Mouse (Mus musculus) A20 (cell line): Measurements from ENCODE around the gene Arel1.

Experiments used
- DNase-seq: peaks from one replicate; pipeline ENCODE4 v3.0.0-alpha.2; 2011; ENCODE audit warnings: low read depth, low spot score

The Arel1 gene

DNA sequence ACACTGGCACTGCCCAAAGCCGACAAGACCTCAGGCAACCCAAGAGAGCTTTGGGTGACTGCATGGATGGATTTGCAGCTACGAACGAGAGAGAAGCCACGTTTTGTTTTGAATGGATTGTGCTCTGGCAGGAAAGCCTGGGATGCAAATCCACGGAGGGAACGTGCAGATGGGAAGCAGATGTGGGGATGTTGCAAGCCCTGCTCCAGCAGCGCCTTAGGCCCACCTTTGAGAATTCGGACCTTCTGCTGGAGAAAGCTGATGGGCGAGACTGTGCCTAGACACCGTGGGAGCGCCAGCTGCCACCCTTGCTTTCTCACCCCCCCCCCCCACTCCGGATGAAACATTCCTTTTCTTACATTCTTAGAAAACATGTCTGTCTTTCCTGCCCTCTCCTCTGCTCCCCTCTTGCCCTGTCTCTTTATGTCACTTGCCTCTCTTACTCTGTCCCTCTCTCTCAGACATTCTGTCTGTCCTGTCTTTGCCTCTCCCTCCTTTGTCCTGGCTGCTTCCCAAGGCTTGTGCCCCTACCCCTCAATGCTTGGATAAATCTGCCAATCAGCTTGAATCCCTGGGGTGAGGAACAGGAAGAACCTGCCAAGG lies 63.6 kb downstream of the Arel1 start:
- no peak for DNase-seq

DNA sequence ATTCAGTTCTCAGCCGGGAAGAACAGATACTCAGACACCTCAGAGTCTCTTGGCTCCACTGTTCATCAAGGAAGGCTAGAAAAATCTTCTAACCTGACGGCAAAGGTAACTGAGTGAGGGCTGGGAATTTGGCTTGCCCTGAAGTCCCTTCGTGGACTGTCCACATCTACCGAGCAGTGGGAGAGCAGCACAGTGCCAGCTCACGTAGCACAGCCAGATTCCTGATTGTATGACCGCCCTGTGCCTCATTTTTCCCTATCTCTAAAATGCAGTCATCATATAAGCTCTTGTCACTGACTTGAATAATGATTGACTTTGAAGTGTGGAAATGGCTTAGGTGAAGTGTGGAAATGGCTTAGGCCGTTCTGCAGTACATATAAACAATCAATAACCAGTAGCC lies 66.3 kb downstream of the Arel1 start:
- DNase-seq: no peak

DNA sequence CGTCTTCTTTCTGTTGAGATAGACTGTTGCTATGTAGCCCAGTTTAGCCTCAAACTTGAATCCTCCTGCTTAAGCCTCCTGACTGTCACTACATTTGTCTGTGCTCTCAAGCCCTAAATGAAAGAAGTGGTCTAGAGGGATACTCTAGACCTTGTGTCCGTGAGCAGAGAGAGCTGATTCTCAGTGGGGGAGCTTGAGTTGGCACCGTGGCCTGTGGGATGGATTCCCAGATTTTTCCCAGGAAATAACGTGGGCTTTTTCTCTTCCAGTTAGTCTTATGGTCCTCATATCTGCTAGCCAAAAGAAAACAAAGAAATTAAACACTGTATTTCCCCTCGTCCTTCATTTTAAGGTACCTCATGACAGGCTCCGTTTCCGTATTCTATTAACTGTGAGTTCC lies 70.4 kb downstream of the Arel1 start:
- DNase-seq: no peak

DNA sequence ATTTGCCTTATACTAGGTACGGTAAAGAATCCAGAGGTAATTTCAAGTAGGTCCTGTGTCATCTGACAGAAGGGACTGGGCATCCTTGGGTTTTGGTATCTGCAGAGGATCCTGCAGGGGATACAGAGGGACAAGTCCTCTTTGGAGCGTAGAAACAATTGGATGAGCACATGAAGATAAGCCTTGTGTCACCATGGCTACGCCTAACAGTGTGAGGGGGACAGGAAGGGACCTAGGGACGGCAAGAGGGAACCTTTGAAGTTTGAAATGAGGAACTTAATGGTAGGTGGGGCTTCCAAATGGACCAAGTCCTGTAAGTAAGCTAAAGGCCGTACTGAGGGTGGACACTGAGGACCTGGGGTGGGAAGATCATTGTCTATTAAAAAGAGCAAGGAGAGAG lies 73.4 kb downstream of the Arel1 start:
- DNase-seq: no peak

DNA sequence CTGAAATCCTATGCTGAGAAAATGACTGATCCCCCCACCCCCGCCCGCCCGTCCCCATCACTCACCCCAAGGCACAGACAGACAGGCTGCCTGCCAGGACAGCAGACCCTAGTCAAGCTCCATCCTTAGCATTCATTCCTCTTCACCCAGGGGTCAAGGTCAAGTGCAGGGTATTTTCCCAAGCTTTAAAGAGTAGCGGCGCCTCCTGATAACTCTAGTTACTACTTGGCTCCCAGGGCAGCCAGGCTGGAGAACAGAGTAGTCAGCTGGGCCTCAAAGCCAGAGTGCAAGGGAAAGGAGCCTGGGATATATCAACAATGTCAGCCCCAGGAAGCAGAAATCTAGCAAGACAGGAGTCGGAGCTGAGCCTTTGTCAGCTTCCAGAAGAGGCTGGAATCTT lies 74.5 kb downstream of the Arel1 start:
- no peak for DNase-seq

DNA sequence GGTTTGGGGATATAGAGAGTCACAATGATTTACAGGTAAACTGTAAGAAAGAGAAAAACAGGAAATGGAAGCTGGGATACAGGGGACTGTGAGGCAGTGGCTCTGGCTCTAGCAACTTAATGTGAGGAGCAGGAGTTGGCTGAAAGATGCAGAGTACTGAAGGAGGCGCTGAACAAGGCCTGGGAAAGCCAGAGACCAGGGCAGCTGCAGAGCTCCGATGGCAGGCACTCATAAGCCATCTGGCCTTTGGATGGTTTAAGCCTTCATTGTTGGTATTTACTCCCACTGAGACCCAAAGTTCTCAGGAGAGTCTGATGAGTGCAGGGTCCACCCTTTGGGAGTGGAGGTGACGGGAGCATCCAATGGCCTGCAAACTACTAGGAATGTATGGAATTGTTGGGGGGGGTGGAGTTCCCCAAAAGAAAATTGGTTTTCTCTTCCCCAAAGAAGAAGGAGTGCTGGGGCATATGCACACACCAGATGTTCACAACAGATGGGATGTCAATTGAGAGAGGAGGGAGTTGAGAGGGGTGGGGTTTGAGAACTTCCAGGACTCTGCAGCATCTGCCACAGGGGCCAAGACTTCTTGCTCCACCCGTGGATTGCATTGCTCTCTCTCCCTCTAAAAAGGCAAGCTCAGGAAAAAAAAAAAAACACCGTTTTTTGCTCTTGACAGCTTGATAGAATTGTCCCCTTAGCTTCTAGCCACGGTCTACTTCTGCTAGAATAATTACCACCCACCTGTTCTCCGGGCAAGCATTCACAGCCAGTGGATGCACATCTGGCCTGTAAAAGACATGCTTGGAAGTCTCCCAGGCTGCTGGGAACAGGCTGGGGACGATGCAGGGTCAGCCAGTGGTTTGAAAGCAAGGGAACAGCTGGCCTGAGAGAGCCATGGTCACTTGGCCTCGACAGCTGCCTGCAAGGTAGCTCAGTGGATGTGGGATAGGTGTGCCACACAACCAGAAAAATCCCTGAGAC lies 76.8 kb downstream of the Arel1 start:
- no peak for DNase-seq

DNA sequence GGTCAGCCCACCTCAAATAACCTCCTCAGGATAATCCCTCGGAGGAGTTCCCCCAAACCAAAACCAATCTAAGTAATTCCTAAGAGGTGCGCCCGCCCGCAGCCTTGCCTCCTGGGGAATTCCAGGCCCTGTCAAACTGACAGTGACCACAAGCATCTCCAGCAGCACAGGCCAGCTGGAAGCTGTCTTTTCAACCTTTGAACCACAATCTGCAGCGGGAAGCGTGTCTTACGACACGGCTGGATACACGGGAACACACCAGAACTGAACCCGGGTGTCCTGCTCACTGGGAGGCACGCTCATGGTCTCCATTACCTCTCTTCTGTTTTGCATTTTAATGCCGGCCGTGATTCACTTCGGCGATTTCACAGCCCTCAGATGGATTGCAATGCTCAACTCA lies 80.4 kb downstream of the Arel1 start:
- no peak for DNase-seq

DNA sequence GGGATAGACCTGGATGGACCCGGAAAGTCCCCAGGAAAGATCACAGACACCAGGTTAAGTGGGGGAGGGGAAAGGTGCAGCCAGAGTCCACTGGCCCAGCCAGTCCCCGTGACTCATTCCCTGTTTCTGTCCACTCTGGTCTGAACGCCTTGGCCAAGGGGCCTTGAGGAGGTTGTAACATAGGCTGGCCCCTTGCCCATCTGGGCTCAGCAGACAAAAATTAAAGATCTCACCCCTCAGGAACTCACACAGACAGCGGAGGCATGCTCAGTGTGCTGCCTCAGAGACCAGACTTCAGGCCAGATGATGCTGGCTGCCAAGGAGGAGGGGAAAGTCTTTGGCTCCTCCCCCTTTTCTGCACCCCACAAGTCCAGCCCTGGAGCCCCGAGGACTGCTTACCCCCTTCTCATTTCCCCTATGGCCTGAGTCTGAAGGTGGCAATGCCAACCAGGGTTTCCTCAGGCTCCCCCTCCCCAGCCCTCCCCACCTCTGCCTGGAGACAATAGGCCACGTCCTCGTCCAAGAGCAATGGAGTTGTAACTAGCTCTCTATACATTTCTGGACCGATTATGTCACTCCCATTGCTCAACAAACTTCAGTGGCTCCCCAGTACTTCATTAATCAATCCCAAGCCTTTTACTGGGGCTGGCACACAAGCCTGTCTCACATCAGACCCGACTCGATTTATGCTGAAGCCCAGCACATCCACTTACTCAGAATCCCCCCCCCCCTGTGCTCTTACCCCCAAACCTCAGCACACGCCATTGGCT lies 85.4 kb downstream of the Arel1 start:
- no peak for DNase-seq

DNA sequence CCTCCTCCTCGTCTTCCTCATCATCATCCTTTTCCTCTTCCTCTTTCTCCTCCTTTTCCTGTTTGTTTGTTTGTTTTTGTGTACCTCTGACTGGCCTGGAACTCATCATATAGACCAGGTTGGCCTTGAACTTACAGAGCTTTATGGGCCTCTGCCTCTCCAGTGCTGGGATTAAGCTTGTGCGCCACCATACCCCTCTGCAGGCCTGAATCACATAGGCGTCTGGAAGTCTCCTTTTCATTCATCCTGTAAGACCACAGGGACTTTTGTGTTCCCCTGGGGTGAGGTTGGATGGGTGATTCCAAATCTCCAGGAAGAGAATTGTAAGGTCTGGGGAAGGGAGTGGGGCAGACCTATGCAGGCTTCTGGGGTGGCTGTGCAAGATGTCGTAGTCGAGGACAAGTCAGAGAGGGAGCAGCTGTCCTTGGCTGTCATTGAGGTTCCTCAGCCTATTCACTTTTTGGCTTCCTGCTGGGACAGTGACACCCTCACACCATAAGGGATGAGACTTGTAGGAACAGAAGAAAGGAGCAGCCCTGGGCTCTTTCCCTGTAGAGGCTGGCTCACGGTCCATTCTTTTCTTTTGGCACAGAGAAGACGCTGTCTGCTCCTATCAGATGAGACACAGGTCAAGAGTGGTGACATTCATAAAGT lies 86.2 kb downstream of the Arel1 start:
- peak; percentile 8 for DNase-seq

DNA sequence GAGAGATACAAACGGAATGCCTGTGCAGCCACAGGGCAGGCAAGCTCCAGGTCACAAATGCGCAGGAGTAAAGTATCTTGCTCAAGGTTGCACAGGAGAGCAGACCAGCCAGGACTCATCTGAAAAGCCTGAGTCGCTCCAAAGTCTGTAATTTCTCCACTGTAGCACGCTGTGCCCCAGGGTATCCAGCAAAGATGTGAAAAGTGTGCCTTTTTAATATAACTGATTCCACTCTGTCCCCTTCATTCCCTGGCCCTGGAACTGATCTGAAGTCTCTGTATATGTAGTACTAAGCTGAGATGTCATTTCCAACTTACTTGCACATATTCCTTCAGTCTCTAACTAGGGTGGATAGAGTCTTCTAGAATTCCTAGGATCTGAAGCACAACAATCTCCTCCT lies 87.9 kb downstream of the Arel1 start:
- no peak for DNase-seq

DNA sequence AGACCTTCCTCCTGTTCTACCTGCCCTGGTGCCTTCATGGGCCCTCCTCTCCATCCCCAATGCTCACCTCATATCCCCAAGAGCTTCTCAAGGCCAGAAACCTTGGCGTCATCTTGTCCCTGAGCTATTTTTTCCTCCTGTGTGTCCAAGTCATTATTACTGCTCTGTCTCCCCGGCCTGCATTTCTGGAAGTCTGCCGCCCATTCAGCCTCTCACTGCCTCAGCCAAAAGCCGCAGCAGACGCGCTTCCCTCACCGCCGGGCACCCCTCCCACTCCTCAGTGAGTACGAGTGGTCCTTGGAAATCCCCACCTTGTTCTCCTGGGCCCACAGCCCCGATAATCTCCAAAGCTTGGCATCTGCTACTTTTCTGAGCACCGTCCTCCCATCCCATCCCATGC lies 90.6 kb downstream of the Arel1 start:
- DNase-seq: no peak

DNA sequence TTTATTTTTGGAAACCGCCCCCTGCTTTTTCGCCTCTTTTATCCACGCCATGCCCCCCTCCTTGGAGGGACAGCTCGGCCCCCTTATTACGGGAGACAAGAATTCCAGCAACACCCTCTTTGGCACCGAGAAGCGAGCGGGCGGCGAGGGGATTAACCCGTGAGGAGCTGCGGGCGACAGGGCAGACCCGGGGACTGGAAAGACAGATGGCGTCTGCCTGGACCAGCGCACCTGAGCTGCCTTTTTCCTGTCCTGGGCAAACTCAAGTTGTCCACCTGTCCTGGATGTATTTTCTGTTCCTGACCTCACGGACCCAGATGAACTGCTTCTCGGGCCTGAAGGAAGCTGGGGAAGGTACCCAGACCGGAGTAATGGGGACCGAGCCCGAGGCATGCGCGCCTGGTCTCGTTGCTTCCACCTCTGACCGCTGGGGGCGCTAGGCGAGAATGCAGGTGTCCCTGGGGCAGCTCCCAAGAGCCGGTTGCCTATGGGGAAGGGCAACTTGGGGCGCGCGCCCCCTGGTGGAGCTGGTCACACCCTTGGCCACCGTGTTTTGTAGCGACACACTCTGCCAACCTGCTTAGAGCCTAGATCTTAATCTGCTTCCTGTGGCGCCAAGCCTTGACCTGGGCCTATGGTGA lies 94.1 kb downstream of the Arel1 start, which contains the start of gene Ltbp2:
TSS of gene Ltbp2 (minus strand) at position 52 of the 641 bp plus-strand sequence.
- DNase-seq: peak; percentile 91

DNA sequence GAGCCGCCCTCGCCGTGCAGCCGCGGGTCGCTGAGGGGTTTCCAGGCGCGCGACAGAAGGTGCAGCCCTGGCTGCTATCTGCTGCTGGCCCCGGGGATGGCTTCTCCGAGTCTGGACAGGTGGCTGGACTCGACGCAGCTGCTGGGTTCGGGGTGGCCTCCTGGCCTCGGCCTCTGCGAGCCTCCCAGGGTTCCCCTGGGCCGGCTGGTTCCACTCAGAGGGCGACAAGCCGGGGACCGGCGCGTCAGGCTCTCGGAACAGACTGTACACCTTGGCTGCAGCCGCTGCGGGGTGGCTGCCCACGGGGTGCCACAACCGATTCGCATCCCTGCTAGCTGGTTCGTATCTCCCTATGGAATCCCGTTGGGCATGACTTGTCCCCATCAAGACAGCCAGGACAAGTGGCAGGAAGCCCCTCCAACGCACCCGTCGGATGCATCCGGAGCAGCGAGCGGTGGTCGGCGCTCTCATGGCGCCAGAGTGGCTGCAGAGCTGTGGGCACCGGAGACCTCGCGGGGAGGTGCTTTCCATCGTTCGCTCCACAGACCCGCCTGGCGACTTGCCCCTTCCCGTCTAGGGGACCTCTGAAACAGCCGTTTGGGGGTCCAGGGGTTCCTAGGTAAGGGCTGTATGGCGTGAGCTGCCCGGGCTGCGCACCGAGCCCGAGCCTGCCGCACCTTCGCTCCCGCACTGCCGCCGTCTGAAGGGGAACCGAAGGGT lies 94.8 kb downstream of the Arel1 start:
- DNase-seq: no peak

DNA sequence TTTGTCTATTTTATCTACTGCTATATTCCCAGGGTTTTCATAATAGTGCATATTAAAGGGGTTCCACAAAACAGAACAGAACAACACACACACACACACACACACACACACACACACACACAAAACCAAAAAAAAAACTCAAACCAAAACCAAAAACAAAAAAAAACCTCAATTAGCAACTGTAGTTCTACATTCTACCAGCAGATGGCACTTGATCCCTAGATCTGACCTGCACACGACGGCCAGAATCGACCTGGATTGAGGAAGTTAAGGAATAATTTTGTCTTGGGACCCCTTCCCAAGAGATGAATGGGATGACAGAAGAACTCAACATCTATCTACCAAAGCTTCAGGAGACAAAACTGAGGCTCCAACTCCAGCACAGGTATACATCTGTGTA lies 97.3 kb downstream of the Arel1 start:
- peak; percentile 52 for DNase-seq

DNA sequence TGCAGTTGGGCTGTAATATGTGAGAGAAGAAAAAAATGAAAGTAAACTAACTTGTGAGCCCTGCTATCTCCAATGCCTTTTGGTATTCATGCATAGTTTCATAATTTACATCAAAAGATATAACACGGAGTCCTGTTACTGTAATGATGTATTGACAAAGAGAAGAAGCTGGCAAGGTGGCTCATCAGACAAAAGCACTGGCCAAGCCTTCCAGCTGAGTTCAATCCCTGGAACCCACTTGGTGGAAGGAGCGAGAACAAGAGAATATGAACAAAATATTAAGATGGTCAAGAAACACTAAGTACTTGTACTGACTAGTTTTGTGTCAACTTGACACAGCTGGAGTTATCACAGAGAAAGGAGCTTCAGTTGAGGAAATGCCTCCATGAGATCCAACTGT lies 98.4 kb downstream of the Arel1 start:
- DNase-seq: no peak
